Mouse (Mus musculus) liver, embryonic 11.5 days (tissue): ENCODE data around the gene Capg. TPM values are rescaled to one million over a fixed set of nuclear protein-coding genes. Genes with fewer than 3 reads are reported as not detected.
"Not testable (repeated sequence)": the region's sequence is repeated elsewhere in the genome, so short reads cannot be mapped to it uniquely, and the experiment has no call there.

Experiments
- ATAC-seq: fragments of 200-750 bp; cut with Nextera tagmentation; replicated peaks from 2 replicates; pipeline ENCODE4 v1.8.0; 2017; ENCODE audit warnings: moderate number of reproducible peaks, mild to moderate bottlenecking, moderate TSS enrichment, moderate library complexity; ENCODE audit not compliant: low FRiP score
- DNase-seq: peaks from one replicate; pipeline ENCODE4 v3.0.0-alpha.2; 2017; ENCODE audit warnings: low spot score
- H3K27ac ChIP-seq: fragments of 300-500 bp; sonication (generic); 2 replicates; pipeline ENCODE4 v1.5.1; 2014; ENCODE audit warnings: mild to moderate bottlenecking, low read depth, low read length, control low read depth
- H3K27me3 ChIP-seq: fragments of 300-500 bp; sonication (generic); replicated peaks from 2 replicates; pipeline ENCODE4 v1.6.1; 2014; ENCODE audit warnings: low read length, mixed read lengths; ENCODE audit not compliant: control insufficient read depth, insufficient read depth
- H3K36me3 ChIP-seq: fragments of 300-500 bp; sonication (generic); 2 replicates; pipeline ENCODE4 v1.6.1; 2014; ENCODE audit warnings: mild to moderate bottlenecking, low read length, moderate library complexity, mixed read lengths; ENCODE audit not compliant: control insufficient read depth, insufficient read depth
- H3K4me1 ChIP-seq: fragments of 300-500 bp; sonication (generic); replicated peaks from 2 replicates; pipeline ENCODE4 v1.6.1; 2014; ENCODE audit warnings: low read length, mixed read lengths; ENCODE audit not compliant: control insufficient read depth, insufficient read depth
- H3K4me2 ChIP-seq: fragments of 300-500 bp; sonication (generic); 2 replicates; pipeline ENCODE4 v1.6.1; 2014; ENCODE audit warnings: mild to moderate bottlenecking, control low read depth, moderate library complexity
- H3K4me3 ChIP-seq: fragments of 300-500 bp; sonication (generic); 2 replicates; pipeline ENCODE4 v1.5.1; 2014; ENCODE audit warnings: low read depth, low read length, control low read depth
- H3K9ac ChIP-seq: fragments of 300-500 bp; sonication (generic); 2 replicates; pipeline ENCODE4 v1.6.1; 2014; ENCODE audit warnings: low read depth, low read length, control low read depth
- H3K9me3 ChIP-seq: fragments of 300-500 bp; sonication (generic); 2 replicates; pipeline ENCODE4 v1.6.1; 2016; ENCODE audit warnings: low read length, inconsistent platforms, mixed read lengths; ENCODE audit not compliant: control insufficient read depth
- WGBS: fragments of 180-500 bp; shearing (Covaris S2); extraction: QIAGEN DNeasy Blood & Tissue Kit; methylation state at CpG from one replicate; pipeline ENCODE4 v1.1.7; 2014; 5-methylcytosine and 5-hydroxymethylcytosine counted together
- polyA plus RNA-seq: library from polyadenylated mRNA; unstranded; fragments of >200 nt; fragmentation: Nextera tagmentation; extraction: Ambion mirVana; gene quantifications from 2 replicates; pipeline ENCODE4 v1.2.1, GENCODE M21; 2014

The Capg gene
- polyA plus RNA-seq, 1 experiment from 2014 or later: 30.2 TPM

DNA sequence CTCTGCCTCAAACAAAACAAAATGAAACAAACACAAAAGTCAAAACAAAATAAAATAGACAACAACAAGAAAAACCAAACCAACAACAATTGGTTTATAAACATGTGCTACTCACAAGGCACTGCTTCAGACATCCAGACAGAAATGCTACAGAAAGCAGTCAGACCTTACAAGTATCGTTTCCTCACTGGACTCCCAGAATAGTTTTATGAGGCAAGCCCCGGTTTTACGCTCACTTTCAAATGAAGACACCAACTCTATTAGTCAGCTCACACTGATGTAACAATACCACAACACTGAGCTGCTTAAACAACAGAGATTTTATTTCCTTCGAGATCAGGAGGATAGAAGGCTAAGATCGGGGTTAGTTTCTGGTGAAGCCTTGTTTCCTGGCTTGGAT lies 21.9 kb upstream of the Capg start:
- DNase-seq (no peak), ATAC-seq (no peak)
- 84% methylated on average over 5 of the region's 5 CpGs for WGBS
- Histone ChIP-seq H3K9me3 (no peaks in the 10 kb centered on the region), H3K4me2 (no peak overlapping the region), H3K4me1 (peaks cover 3% of the 10 kb centered on the region; the same call in 1 of the 2 replicates), H3K27ac (no peak overlapping the region), H3K9ac (no peak overlapping the region), H3K36me3 (no peaks in the 10 kb centered on the region), H3K4me3 (no peak overlapping the region), H3K27me3 (no peaks in the 10 kb centered on the region)

DNA sequence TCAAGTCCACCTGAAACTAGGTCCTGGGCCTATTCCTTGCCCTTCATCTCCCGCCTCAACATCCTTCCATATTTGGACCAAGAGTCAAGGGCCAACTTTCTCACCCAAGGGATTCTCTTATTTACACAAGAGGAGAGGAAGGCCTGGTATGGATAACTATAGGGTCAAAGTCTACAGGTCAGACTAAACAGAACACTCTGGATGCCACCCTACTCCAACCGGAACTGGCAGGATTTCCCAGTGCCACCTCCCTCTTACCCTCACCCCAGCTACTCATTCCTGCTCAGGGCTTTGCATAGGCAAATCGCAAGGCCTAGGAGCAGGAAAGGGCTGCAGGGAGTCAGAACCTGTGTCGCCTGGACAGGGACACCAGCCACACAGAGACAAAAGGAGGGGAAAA lies 21.0 kb upstream of the Capg start:
- ATAC-seq (no peak), DNase-seq (no peak)
- Histone ChIP-seq H3K9me3 (no peaks in the 10 kb centered on the region), H3K36me3 (no peaks in the 10 kb centered on the region), H3K4me3 (no peak overlapping the region), H3K27ac (no peak overlapping the region), H3K4me1 (peaks cover 3% of the 10 kb centered on the region; the same call in 1 of the 2 replicates), H3K27me3 (no peaks in the 10 kb centered on the region), H3K4me2 (no peak overlapping the region), H3K9ac (no peak overlapping the region)
- 66% methylated on average over 4 of the region's 4 CpGs for WGBS

DNA sequence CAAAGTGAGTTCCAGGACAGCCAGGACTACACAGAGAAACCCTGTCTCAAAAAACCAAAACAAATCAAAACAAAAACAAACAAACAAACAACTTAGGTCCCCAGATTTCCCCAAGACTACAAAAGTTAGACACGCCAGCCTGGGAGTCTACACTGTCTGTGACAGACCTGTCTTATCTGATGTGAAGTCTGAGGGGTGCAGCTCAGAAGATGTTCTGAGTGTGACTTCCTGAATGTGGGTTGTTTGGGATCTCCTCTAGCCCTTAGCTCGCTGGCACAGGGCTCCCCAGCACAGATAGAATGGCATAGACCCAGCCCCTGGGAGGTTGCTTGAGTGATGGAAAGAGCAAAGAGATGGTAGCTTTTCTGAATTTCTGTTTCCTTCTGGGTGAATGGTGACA lies 20.0 kb upstream of the Capg start:
- no peak overlapping the region for H3K4me2 ChIP-seq
- H3K4me3 ChIP-seq: no peak overlapping the region
- H3K9me3 ChIP-seq: no peaks in the 10 kb centered on the region
- H3K27me3 ChIP-seq: no peaks in the 10 kb centered on the region
- peaks cover 3% of the 10 kb centered on the region; the same call in 1 of the 2 replicates for H3K4me1 ChIP-seq
- no peak overlapping the region for H3K9ac ChIP-seq
- ATAC-seq (no peak), DNase-seq (no peak)
- no peak overlapping the region for H3K27ac ChIP-seq
- no peaks in the 10 kb centered on the region for H3K36me3 ChIP-seq
- 75% methylated on average over 2 of the region's 2 CpGs for WGBS

DNA sequence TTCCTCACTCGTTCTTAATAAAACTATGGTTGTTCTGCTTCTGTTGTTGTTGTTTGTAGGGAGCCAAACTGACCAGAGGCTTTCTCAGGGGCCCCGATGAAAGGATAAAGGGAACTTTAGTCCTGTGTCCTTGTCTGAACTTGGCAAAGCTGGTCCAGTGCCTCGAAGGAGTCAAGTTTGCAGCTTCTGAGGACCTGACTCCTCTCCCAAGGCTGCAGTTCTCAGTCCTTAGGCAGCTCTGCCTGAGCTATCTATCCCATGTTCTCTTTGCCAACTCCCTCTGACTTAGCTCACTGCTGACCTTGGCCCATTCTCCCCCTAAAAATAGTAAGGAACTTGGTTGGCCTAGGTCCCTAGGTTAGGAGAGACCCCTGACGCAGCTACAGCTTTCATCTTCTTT lies 17.1 kb upstream of the Capg start:
- DNase-seq: no peak
- H3K27ac ChIP-seq: no peak overlapping the region
- no peaks in the 10 kb centered on the region for H3K4me1 ChIP-seq
- H3K27me3 ChIP-seq: no peaks in the 10 kb centered on the region
- H3K9ac ChIP-seq: no peak overlapping the region
- no peaks in the 10 kb centered on the region for H3K9me3 ChIP-seq
- no peaks in the 10 kb centered on the region for H3K36me3 ChIP-seq
- H3K4me2 ChIP-seq: no peak overlapping the region
- no peak overlapping the region for H3K4me3 ChIP-seq
- no peak for ATAC-seq
- 86% methylated on average over 4 of the region's 4 CpGs for WGBS

DNA sequence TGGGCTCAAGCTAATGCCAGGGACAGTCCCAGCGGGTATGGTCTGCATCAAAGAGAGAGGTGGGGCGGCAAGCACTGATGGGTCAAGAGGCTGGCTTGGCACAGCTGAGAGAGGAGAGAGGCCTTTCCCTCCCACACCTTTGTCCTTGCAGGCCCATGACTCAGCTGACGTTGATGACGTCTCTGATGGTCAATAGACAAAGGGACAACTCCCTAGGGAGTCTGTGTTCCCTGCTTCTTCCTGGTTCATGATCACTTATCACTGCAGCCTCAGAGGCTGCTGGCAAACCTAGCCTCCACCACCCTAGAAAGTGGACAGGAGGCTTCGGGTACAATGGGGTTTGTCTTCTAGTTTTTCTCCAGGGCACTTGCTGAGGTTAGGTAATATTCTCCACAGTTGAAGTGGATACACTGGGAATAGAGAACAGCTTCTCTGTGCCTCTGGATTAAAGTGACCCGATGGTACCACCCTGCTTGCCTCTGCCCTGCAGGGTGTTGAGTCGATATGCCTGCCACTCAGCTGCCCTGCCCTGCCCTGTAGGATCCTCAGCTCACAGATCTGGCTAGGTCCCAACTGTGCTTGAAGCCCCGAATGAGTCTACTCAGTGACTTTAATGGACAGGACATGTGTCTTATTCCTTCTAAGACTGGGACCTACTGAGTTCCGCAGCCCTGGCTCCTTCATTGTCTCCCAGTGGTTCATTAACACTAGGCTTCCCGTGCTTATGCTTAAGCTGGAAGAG lies 15.6 kb upstream of the Capg start:
- Histone ChIP-seq H3K4me3 (no peak overlapping the region), H3K27ac (no peak overlapping the region), H3K4me1 (no peaks in the 10 kb centered on the region), H3K27me3 (no peaks in the 10 kb centered on the region), H3K9ac (no peak overlapping the region), H3K36me3 (no peaks in the 10 kb centered on the region), H3K4me2 (no peak overlapping the region), H3K9me3 (no peaks in the 10 kb centered on the region)
- no peak for ATAC-seq
- WGBS: 77% methylated on average over 10 of the region's 10 CpGs
- DNase-seq: no peak

DNA sequence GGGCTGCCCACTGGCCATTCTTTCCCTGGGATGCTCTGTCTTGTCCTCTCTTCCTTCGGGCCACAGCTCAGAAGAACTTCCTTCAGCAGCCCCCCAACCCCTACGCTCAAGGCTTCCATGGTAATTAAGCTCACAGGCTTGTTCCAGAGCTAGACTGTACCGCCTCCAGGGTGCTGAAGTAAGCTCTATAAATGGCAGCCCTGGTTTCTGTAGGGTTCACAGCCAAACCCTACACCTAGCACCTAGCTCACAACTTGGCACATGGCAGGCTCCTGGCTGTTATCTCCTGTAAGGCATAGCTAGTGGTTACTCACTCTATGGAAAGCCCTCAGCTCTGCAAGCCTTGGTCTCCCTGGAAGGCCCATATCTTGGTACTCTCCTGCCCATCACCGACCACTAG lies 11.6 kb upstream of the Capg start:
- Histone ChIP-seq H3K9me3 (no peaks in the 10 kb centered on the region), H3K4me2 (no peak overlapping the region), H3K36me3 (no peaks in the 10 kb centered on the region), H3K9ac (no peak overlapping the region), H3K4me3 (no peak overlapping the region), H3K27ac (no peak overlapping the region; the same call in 1 of the 2 replicates), H3K27me3 (no peaks in the 10 kb centered on the region), H3K4me1 (0 out of 2 replicates have a peak, but pooled peaks cover 3% of the 10 kb centered on the region)
- ATAC-seq (no peak), DNase-seq (no peak)
- WGBS: 80% methylated on average over 4 of the region's 4 CpGs

DNA sequence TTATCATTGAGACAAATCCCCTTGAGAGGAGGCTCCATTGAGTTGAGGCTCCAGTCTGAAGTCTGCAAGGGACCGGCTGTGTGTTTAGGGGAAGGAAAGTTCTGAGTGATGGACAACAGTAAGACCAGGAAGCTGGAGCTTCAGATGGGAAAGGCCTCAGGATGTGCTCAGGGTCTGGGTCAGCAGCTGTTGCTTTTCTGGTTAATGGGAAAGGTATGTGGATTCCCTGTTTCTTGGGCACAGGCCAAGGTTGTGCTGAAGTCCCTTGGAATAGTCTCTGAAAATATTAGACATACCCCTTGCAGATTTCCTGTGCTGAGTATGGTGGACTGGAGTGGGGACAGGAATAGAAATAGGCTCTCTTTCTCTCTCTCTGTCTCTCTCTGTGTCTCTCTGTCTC lies 10.6 kb upstream of the Capg start:
- not testable (repeated sequence) for H3K27ac ChIP-seq, DNase-seq, H3K4me2 ChIP-seq, H3K36me3 ChIP-seq, H3K9ac ChIP-seq, ATAC-seq, H3K4me1 ChIP-seq, H3K4me3 ChIP-seq, H3K9me3 ChIP-seq, H3K27me3 ChIP-seq
- WGBS: 54% methylated on average over 1 of the region's 1 CpGs

DNA sequence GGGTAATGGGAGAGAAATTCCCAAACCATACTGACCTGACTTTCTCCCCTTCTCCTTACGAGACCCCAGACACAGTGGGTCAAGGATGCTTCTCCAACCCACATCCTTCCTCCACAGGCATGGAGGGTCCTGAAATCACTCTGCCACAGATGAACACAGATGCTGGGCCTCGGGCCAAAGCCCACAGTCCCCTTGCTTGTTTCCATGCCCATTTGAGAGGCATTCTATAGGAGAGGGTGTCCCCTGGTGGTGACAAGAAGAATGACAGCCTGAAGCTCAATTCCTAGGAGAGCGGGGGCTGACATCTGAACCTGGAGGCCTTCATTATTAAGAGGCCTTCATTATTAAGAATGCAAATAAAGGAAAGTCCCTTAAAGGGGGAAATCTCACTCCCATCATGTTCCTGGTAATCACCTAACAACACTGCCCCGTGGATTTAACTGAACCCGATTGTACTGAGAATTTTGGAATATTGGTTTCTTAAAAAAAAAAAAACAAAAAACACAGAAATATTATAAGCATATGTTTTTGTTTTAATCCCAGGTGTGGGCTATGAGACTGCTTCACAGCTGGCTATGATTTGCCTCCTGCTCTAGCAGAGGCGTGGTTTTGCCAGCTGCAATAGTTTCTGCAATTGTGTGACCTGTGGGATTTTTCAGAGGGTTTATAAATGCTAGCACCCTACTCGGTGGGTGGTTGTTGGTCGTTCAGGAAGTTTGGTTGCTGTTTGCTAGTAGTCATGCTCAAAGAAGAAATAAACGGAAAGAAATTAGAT lies 10.0 kb upstream of the Capg start:
- no peak overlapping the region for H3K27ac ChIP-seq
- WGBS: 44% methylated on average over 9 of the region's 9 CpGs
- no peak for ATAC-seq

More for the DNA sequence above, 10.0 kb upstream of the Capg start:
- H3K9ac ChIP-seq: no peak overlapping the region
- peak; percentile 56 for DNase-seq
- no peaks in the 10 kb centered on the region for H3K36me3 ChIP-seq
- H3K4me1 ChIP-seq: peaks cover 6% of the 10 kb centered on the region; the same call in 1 of the 2 replicates
- H3K9me3 ChIP-seq: no peaks in the 10 kb centered on the region
- no peak overlapping the region for H3K4me2 ChIP-seq
- H3K27me3 ChIP-seq: no peaks in the 10 kb centered on the region
- no peak overlapping the region for H3K4me3 ChIP-seq
